Mouse (Mus musculus): ENCODE data around the gene Nepn.
A peak's percentile ranks its signal among the peaks of the same experiment; 100 is the strongest.
"Not testable (repeated sequence)": the region's sequence is repeated elsewhere in the genome, so short reads cannot be mapped to it uniquely, and the experiment has no call there.

Gene Nepn

DNA sequence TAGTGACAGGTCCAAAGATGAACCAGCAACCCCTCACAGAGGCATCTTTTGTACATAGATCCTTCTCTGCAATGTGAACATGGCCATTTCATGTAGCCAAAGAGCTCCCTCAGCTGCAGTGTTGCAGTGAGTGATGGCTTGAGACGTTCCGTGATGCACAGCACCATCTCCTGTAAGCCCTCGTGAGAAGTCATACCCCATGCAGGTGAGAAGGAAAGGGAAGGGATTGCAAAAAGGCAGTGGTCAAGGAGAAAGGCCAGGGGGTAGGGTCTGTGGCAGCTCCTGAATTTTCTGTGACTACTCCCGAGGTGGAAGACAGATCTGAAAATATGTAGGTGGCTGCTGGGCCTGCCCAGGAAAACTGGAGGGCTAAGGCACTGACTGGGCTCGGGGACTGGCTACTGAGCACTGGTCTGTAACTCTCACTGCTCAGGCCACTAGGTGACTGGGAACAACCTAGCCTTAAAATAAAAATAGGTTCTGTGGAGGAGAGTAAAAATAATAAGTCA is at the start of gene Nepn:
Gene Nepn (plus strand): TSS at position 51 of the 509 bp plus-strand sequence.
- DNase-seq (ENCODE audit: low spot score in 2 of 2) = no peak

DNA sequence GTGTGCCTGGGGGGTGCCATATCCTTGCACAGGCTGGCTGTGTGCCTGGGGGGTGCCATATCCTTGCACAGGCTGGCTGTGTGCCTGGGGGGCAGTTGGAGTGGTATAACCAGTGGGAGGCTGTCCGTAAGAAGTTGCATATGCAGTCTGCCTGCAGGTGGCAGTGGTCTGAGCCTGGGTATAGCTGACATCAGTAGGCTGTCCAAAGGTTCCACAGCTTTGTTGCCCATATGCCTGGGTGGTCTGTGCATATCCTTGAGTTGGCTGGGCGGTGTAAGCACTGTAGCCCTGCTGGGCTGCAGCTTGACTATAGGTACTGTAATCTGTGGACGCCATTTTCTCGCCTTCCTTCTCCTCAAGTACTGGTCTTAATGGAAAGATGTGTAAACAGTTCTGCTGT is 45.4 kb upstream of the Nepn start:
- not testable (repeated sequence) for DNase-seq (ENCODE audit: low spot score in 2 of 2)

DNA sequence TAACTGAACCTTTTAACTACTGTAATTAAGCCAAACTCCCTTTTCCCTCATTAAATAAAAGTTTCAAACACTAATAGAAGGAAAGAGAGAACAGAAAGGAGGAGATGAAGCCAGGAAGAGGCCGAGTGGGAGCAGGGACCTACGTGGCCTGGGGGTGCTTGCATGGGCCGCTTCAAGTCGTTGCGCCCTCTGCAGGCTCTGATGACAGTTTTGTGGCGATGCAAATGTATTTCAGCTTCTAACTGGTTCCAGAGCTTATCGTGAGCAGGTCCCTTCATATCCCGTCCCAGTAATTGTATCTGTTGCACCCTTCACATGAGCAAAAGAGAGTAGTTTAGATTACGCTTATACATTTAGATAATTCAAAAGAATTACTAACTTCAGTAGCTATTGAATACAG is 35.6 kb upstream of the Nepn start:
- no peak for DNase-seq (ENCODE audit: low spot score in 2 of 2)

DNA sequence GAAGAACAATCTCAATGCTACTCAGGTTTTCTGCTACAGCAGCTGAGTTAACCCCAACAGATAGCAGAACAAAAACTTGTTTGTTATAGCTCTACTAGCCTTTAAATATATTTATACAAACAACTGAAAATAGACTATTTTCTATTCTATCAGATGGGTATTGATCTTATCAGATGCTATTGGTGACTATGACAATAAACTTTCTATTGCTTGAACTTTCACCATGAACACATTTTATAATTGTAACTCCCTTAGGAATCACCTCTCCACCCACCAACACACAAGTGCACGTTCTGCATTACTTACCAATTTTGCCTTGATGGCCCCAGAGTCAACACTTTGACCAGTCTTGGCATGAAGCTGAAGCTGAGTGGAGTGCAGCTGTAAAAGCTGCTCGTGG is 30.3 kb upstream of the Nepn start, which contains the start of gene Gm26741:
Gene Gm26741 (plus strand): TSS at position 301 of the 400 bp plus-strand sequence.
- DNase-seq (ENCODE audit: low spot score in 2 of 2) = no peak

DNA sequence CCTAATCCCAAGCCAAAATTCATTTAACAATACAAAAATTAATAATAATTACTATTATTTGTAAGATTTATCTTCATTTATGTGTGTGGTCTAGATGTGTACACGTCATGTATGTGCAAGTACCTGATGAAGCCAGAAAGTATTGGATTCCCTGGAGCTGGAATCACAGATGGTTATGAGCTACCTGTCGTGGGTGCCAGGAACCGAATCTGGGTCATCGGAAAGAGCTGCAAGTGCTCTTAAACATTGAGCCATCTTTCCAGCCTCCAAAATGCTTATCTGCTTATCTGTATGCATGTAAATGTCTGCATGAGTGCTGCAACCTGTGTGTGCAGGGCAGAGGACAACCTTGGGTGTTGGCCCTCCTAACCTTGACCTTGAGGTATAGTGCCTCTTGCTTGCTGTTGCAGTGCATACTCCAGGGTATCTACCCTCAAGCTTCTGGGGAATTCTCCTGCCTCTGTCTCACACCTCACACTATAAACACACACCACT is 28.5 kb upstream of the Nepn start:
- no peak for DNase-seq (ENCODE audit: low spot score in 2 of 2)

DNA sequence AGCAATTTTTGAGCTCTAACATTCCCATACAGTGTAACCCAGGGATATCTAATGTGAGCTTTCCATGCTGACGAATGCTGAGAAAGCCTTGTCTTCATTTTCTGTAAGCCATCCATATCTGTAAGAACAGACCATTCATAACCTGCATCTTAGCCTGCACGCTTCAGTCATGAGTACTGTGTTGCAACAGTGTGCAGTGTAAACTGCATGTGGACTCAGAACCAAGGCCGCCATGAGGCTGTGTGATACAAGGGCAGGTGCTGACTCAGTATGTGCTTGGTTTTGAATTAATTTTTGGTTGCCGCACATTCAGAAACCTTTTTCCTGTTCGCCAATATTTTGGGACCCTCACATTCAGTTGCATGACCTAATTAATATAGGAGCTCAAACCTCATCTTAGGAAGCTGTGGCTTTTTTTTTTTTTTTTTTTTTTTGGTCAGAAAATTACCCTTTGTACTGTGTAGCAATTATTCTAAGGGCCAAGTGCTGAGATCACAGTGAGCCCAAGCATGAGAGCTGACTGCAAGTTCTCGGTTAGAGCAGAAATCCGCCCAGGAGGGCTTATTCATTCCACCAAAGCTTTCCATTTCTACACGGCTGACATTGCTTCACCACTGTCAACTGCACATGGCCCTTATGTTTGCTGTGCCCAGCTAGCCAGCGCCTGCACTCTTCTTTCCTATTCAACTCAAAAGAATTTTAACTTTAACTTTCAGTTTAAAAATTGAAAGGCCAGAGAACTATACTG is 27.7 kb upstream of the Nepn start:
- DNase-seq (ENCODE audit: low spot score in 2 of 2) = no peak

DNA sequence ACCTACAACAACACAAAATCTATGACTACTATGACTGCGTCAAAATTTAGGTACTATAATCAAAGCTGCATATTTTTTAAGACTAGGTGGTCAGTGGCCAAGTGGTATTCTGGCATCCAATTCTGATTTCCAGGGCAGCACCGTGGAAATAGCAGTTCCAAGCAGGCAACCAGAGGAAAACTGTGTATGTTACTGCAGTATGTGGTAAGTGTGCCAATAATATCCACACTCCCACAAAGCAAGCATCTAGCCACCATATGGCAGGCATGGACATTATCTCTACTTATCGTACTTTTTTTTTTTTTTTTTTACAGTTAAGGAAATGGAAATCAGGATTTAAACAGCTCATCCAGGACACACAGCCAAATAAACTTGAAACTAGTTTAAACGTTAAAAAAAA is 20.4 kb upstream of the Nepn start:
- no peak for DNase-seq (ENCODE audit: low spot score in 2 of 2)

DNA sequence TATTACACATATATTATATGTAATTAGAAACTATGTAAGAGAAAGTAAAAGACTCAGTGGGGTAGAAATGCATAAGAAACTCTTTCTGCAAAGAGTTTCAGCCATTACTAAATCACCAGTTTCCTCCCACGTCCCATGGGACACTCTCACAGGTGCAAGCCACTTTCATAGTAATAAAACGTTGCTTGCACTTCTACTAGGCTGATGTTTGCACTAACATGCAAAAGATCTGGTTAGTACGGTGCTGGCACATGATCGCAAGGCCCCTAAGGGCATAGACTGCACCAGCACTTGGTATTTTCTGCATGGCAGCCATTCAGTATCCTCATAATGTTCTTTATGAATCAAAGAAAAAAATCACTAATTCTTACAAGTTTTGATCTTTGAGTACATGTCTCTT is 14.9 kb upstream of the Nepn start:
- DNase-seq (ENCODE audit: low spot score in 2 of 2) = no peak

DNA sequence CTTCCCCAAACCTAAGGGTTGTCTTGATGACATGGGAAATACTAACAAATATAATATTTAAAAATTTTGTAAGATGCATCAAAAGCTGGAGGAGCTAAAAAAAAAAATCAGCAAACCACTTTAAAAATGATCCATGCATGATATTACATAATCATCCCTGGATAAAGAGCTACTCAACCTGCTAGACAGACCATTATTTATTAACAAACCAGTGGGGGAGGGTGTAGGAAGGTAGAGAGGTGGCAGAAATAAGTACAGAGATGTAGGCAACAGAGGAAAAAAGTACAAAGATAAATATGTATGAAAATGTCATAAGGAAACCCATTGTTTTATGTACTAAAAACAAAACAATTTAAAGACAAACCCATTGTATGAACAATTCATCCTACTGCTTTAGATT is 14.1 kb upstream of the Nepn start:
- no peak for DNase-seq (ENCODE audit: low spot score in 2 of 2)

DNA sequence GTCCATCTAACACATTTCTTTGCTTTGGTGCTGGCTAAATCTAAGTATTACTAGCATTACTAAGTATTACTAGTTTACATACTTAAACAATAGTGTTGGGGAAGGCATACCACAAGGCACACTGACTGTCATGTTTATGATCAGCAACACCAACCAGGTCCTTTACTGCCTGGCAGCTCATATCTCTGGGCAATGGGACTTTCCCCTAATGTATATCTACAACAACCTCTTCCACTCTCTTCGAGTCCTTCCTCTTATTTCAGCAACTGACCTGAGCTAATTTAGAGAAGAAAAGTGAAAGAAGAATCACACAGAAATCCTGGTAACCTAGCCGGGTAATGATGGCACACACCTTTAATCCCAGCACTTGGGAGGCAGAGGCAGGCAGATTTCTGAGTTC is 12.3 kb upstream of the Nepn start:
- no peak for DNase-seq (ENCODE audit: low spot score in 2 of 2)

DNA sequence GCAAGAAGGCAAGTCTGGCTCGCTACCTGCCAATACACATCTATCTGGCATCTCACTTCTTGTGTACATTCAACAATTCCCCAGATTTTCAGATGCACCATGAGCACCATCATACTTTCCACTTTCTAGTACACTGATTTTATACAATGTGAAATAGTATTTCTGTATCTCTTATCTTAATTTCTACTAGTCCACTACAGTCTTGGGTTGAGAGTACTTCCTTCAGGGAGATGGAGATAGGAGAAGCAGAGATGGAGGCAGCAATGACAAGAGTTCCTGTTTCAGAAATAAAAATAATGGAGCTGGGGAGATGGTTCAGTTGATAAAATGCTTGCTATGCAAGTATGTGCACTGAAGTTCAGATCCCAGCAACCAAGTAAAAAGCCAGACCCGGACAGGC is 11.0 kb upstream of the Nepn start:
- DNase-seq (ENCODE audit: low spot score in 2 of 2) = no peak

DNA sequence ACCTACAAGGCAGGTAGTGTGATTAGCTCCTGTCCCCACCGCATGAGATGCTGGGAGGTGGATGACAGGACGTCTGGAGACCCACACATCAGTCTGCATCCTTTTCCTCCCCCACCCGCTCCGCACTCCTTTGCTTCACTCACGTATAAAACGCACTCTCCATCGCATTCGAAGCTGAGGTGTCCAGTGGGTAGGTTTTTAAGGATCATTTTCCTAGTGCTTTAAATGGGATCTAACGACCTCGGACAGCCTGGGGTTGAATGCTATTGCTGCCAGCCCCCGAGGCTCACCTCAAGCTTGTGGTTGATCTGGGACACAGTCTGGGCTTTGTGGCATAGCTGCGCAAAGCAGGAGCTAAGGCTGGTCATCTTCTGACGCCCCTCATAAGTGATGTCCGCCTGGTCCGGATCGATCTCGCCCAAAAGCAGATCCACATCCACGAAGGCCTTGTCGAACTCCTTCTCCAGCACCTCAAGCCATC is 7.4 kb upstream of the Nepn start:
- no peak for DNase-seq (ENCODE audit: low spot score in 2 of 2)

DNA sequence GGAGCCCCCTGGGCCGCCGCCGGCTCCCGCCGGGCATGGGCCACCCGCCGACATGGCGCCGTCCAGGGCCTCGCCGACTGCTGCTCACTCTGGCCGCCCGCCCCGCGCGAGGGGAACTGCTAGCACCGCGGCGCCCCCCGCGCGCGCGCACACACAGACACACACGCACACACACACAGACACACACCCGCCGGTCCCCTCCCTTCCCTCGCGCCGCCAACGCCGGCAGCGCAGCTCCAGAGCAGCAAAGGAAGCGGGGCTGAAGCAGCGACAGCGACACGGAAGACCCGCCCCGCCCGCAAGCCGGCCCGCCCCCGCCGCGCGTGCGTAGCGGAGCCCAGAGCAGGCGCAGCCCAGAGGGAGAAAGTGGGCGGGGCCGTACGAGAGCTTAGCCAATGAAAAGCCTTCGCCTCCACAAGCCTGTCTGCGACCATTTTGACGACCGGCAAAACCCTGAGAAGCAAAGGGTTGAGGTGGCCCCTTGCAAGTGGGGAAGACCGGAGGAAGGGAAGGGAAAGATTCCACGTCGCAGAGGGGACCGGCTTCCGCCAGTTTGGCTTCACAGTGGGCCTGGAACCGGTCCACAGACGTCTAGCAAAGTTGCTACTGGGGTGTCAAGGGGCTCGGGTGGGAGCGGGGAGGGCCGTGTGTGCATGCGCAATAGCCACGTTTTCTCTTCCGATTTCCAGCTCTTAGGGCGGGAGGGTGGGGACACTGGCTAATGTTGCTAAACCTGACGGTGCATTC is 6.8 kb upstream of the Nepn start, which contains the start of gene Gopc:
Gene Gopc (minus strand): TSS at position 280 of the 747 bp plus-strand sequence.
- DNase-seq (ENCODE audit: low spot score in 2 of 2) = peak; percentile 88 to 96

DNA sequence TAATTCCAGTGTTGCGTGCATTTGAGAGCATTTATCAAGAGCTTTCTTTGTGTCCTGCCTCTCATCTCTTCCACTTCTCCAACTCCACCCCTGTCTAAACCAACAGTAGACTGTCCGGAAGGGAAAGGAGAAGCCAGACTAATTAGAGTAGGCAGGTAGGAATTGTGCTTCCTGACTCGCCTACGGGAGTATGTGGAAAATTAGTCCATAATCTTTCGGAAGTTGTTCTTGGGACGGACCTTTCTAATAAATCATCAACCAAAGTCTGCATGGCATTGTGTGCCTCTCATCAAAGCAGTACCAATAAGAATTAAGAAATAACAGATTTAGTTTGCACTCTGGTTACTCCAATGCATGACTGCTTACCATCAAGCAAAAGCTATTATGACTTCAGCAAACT is 5.8 kb upstream of the Nepn start:
- DNase-seq (ENCODE audit: low spot score in 2 of 2) = no peak

DNA sequence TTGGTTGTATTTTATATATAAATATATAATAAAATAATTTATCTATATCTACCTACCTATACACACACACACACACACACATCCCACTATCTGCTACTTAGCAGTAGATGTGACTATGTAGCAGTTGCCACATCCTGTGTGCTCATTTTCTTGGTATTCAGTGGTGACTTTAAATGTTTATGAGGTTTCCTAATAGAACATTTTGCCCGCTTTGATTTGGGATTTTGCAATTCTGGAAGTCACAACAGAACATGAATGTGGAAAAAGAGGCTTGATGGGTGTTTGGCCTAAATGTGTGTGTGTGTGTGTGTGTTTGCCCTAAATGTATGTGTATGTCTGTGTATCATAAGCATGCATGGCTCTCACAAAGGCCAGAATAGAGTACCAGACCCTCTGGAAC is 5.2 kb upstream of the Nepn start:
- DNase-seq (ENCODE audit: low spot score in 2 of 2) = no peak

DNA sequence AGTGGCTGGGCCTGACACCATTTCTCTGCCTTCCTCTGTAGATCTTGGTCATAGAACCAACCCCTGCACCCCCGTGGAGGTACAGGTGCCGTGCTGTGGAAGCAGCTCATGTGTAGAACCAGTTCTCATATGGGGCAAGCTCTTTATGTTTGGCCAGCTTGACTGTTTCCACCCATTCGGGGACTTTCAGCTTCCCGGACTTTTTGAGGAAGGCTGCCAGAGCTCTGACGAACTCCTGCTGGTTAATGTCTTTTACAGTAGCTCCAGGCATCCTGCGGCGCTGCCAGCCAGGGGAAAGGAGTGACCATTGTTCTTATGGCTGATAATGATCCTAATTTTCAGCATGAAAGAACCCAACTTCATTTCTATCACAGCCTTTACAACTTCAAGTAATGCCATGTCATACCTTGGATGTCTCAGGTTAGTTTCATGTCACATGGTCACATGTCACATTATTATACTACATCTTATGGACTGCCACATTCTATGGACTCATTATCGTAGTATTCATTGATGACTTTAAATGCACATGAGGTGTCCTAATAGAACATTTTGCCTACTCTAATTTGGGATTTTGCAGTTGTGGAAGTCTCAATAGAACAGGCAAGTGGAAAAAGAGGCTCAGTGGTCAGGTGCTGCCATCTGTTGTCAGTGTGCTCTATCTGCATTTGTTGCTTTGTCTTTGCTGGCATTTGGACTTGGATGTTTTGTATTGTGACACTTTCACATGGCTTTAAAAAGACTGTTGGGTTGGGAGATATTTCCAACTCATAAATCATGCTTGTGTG is 3.8 kb upstream of the Nepn start:
- peak in 1 of 2 experiments; percentile 34 for DNase-seq (ENCODE audit: low spot score in 2 of 2)

DNA sequence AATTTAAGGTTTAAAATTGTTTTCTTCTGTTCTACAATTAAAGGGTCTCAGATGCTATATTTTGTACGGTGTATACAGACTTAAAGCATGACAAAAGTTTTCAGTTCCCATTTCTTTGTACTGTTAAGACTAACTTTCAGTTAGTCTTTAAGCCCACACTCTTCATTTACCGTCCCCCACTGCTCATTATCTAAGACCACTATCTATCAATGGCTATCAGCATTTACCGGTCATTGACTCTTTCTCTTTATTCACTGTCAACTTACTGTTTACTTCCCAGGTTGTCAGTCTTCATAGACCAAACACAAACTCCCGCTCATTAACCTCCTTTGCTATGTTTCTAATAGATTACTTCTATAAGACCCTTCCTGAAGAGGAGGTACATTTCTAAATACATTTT is 1.6 kb upstream of the Nepn start:
- no peak for DNase-seq (ENCODE audit: low spot score in 2 of 2)

DNA sequence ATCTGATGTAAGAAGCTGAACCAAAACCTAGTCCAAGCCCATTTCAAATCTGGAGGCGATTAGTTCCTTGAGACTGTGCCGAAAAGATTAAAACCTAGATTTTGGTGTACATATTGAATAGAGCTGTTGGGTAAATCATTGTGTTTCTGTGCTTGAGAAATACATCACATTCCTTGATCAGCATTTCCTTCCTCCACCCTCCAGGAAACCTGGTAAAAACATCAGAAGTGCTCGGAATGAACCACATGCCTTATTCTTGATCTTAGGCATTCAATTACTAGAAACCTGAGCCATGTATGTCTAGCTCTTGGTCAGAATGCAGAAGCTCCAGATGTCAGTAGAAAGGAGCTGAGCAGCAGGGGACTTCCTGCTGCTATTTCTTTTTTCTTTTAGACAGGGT is 666 bp downstream of the Nepn start:
- DNase-seq (ENCODE audit: low spot score in 2 of 2) = no peak

DNA sequence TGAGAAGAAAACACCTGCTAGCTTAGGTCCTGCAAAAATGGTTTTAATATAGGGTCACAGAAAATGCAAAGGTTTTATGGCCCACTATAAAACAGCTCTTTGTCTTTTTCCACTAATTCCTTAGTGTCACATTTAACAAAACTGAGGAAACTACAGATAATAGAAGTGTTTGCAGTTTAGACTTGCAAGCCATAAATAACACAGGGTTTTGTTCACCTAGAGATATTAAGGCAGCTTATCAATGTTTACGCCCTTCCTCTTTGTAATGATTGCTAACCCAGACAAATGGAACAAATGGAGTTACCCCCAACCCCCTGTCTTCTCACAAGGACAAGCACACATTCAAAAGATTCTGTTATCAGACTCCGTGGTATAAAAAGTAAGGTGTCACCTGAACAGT is 2.4 kb downstream of the Nepn start:
- DNase-seq (ENCODE audit: low spot score in 2 of 2) = no peak

DNA sequence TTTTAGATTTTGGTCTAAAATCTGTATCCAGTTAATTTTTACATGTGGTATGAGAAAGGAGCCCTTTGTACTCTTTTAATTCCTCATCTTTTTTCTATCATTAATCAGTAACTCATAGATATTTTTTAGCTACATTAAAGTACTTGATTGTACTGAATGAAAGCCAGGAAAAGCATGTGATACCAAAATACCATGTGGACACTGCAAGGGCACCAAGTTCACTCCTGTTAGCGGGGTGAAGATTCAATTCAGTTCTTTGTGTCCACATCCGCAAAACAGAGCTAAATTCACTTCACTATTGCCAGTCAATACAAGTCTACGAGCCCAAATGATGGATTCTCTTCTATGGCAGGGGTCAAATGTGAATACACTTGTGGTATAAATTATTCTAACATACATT is 7.9 kb downstream of the Nepn start:
- no peak for DNase-seq (ENCODE audit: low spot score in 2 of 2)

DNA sequence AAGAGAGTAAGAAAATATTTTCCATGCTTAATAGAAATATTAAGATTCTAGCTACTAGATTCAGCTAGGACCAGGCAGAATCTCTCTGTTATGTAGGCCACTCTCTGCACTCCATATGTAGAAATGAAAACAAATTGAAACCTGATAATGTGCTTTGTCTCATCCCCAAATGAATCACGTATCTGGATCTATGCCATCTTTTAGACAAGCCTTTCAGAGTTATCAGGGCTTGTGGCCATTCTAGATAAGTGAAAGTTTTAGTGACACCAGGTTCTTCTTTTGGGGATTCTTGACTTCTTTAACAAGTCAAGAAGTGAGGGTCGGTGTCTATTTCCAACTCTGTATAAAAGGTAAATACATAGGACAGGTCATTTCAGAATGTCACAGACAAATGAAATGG is 9.9 kb downstream of the Nepn start:
- no peak for DNase-seq (ENCODE audit: low spot score in 2 of 2)

DNA sequence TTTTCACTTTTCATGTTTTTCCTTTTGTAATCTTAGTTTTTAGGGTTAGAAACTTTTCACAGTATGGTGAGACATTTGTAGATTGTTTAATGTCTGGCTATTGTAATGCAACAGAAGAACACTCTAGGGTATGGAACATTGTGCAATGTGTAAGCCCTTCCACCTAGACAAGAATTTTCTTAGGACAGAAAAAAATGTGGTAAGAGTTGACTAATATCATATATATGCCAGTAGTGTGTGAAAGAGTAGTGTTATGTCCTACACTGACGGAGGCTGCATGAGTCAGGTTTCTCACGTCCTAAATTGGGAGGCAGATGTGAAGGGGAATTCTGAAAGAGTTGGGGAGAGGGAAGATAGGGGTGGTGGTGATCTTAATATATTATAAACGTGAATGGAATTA is 10.9 kb downstream of the Nepn start:
- no peak for DNase-seq (ENCODE audit: low spot score in 2 of 2)
